Mouse (Mus musculus) liver, adult 2 months (tissue): ENCODE results near the gene Ube2v1.

ENCODE experiments used
- CTCF ChIP-seq: fragments of 200-500 bp; IDR thresholded peaks from 2 replicates; pipeline ENCODE4 v1.5.1; 2011; ENCODE audit warnings: low read depth, low read length, control low read depth
- POLR2A ChIP-seq: fragments of 200-500 bp; IDR thresholded peaks from 2 replicates; pipeline ENCODE4 v1.6.1; 2011; ENCODE audit warnings: low read length, control low read depth; ENCODE audit not compliant: insufficient read depth; ENCODE audit errors: extremely low read depth

DNA sequence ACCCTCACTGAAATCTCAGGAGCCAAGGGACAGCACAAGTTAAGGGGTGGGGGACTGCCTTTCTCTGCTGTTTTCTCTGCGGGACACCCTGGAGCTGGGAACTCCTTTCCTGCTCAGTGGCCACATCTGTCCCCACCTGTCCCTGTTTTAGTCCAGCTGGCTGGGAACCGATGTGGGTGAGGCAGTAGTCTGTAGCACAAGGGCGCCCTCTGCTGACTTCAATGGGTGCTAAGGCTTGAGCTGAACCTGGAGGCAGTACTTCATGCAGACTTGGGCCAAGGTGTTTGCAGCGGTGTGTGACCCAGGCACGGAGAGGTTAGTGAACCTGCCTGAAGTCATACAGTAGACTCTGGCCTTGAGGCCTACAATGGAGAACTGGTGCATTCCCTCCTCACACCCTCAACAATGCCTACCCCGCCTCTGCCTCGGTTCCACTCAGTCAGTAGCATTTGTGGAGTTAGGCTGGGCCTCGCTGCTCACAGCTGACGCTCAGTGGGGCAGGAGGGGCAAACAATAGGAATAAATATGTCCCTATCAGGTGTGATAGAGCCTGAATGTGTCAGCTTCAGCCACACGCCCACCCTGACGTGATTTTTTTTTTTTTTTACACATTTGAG lies 26.6 kb downstream of the Ube2v1 start:
- TF ChIP-seq CTCF (peak; percentile 99), POLR2A (no peak)
